Mouse (Mus musculus) thymus, adult 18-20 months (tissue): ENCODE data around the gene Sema3f.
"Not testable (repeated sequence)": the region's sequence is repeated elsewhere in the genome, so short reads cannot be mapped to it uniquely, and the experiment has no call there.

Experiments
- DNase-seq, 2 experiments: peaks; one replicate each; pipeline ENCODE4 v3.0.0; 2022; ENCODE audit warnings: mixed read lengths in 2 of 2

The Sema3f gene

DNA sequence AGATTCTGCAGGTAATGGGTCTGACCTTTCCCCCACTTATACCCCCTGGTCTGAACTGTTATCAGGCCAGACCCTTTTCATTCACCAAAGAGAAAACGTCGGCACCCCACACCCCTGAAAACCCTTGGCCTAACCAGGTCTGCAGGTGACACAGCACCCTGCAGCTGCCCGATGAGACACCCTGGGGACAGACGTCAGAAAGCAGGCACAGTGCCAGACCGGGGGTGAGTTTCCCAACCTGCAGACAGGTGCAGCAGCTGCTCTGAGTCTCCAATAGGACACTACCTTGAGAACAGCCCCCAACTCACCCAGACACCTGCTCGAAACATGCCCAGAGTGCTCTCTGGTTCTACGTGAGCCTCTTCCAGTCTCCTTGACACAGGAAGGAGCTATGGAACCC, 21.3 kb downstream of the Sema3f start:
- DNase-seq: no peak

DNA sequence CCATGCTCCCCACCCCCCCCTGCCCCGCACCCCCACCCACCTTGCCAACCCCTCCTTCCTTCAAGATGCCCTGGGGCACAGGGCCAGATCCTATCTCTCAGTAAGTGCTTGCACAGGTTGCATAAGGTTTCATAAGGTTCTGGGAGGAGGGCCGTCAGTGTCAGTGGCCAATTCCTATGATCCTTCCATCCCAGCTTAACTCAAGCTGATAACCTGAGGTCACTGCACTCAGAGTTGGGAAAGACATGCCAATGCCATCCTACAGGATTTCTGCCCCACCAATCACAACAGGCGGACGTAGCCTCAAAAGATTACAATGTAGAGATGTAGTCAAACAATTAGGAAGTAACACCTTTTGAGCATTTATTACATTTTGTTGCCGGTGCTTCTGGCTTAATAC, 21.9 kb downstream of the Sema3f start:
- DNase-seq: no peak

DNA sequence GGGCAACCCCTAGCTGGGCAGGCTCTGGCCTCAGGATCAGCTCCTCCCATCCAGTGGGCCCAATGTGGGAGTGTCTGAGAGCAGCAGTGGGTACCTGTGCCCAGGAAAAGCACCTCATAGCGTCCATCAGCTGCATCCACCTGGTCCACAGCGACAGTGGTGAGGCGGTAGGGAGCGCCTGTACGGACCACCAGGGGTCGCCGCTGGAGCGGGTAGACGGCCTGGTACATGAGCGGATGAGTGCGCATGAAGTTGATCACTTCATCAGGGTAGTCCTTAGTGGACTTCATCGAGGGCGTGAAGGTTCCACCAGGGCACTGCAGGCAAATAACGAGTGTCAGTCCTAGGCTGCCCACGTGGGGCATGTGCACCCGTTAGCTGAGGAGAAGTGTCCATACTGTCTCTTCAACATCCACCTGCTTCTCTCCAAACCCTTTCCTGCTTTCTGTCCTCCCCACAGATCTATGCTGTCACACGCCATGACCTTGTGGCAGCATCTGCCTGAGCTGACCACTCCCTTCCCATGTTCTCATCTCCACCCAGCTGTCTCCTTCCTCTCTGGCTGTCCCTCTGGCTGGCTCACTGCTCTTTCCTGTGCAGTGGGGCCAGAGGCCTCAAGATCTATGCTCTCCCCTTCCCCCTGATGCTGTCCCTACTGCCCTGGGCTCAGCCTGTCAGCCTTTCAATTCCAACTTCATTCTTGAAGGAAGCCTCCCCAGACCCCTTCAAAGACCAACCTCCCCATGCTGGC, 24.9 kb downstream of the Sema3f start:
- peak in 1 of 2 experiments; percentile 37 for DNase-seq

DNA sequence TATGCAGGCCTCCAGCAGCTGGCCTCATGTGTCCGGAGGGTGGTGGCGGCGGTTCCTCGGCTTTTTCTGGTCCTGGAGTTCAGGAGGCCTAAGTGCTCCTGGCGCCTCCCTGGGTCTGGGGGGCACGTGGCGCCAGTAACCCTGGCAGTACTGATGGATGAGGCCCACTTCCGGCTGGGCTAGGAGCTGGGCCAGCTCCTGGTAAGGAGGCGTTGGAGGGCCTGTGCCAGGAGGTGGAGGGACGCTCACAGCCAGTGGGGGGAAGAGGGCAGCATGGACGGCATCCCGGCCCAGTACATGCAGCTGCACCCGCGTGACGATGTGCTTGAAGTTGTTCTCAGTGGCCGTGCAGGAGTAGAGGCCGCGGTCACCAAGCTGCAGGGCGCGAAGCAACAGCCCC, 27.9 kb downstream of the Sema3f start:
- DNase-seq: no peak

DNA sequence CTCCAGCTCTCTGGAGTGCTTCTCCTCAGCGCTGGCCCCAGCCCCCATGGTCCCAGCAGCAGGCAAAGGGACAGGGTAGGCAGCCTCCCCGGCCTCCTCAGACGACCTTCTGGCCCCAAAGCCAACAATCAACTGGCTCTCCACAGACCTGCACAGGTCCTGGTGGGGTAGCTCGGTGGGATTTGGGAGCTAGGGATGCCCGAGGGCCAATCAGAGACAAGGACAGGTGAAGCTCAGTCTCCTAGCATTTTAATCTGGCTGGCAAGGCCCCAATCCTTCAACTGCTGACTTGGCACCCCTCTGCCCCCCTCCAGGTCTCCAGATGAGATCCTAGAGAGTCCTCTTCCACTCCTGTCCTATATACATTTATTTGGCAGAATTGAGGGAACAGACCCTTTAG, 30.8 kb downstream of the Sema3f start, which contains the start of gene Gnat1:
Gene Gnat1 (minus strand): TSS at position 212 of the 400 bp plus-strand sequence.
- no peak for DNase-seq

DNA sequence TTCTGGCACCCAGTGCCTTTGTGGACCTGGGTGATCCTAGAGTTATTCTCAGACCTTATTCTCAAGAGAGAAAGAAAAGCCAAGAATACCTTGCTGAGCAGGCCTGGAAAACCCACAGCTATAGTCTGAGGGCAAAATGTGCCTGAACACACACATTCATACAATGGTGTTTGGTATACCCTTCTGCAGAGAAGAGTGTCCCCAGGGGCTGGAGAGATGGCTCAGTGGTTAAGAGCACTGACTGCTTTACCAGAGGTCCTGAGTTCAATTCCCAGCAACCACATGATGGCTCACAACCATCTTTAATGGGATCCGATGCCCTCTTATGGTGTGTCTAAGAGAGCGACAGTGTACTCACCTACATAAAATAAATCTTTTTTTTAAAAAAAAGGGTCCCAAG, 31.4 kb downstream of the Sema3f start:
- no peak for DNase-seq

DNA sequence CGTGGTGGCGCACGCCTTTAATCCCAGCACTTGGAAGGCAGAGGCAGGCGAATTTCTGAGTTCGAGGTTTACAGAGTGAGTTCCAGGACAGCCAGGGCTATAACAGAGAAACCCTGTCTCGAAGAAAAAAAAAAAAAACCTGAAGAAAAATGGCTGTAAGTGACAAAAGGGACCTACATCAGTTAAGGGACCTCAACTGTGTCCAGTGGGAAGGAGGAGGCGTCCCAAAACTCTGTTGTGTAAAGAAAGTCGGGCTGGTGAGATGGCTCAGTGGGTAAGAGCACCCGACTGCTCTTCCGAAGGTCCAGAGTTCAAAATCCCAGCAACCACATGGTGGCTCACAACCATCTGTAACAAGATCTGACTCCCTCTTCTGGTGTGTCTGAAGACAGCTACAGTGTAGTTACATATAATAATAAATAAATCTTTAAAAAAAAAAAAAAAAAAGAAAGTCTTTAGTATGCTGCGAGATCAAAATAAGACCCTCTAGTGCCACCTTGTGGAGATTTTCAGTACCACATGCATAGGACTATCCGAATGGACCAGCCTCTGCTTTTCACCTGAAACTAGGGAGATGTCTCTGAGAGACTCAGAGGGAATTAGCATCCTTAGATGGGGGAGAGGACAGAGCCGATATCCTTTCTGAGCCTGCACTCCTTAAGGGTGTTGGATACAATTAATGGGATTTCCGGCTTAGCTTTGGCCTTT, 32.3 kb downstream of the Sema3f start:
- DNase-seq: not testable (repeated sequence)

DNA sequence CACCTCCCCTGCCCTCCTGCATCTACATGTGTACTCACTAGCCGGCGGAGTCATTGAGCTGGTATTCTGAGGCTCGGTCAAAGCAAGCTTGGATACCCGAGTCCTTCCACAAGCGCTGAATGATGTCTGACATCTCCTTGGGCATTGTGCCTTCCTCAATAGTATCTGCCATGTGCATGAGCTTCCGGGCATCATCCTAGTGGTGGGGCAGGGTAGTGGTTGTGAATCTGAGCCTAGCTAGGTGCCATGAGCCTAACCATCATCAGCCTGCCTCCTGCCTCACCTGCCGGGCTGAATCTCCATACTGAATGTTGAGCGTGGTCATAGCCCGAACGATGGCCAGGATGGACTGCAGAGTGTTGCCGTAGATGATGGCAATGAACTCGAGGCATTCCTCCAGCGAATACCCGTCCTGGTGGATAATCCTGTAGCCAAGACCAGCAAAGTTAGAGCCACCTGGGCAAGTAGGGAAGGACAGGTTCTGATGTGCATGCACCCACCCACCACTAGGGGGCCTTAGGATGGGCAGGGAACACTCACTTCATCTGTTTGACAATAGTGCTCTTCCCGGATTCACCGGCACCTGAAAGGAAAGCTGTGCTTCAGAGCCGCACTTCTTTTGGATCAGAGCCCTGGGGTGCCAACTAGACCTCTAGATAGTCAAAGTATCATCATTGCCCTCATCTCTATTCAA, 33.0 kb downstream of the Sema3f start:
- DNase-seq: peak in 1 of 2 experiments; percentile 48

DNA sequence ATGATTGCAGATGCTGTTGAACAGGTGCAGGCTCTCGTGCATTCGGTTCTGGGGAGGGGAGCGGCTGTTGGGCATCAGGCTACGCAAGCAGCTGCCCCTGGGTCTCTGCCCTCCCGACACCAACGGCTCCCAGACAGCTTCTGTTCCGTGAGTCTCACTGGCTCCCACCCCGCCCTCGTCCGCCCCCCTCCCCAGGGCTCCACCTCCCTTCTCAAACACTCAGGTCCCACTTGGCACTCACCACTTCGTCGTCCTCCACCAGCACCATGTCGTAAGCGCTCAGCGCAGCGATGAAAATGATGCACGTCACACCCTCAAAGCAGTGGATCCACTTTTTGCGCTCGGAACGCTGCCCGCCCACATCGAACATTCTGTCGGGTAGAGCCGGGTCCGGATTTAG, 34.0 kb downstream of the Sema3f start:
- no peak for DNase-seq

DNA sequence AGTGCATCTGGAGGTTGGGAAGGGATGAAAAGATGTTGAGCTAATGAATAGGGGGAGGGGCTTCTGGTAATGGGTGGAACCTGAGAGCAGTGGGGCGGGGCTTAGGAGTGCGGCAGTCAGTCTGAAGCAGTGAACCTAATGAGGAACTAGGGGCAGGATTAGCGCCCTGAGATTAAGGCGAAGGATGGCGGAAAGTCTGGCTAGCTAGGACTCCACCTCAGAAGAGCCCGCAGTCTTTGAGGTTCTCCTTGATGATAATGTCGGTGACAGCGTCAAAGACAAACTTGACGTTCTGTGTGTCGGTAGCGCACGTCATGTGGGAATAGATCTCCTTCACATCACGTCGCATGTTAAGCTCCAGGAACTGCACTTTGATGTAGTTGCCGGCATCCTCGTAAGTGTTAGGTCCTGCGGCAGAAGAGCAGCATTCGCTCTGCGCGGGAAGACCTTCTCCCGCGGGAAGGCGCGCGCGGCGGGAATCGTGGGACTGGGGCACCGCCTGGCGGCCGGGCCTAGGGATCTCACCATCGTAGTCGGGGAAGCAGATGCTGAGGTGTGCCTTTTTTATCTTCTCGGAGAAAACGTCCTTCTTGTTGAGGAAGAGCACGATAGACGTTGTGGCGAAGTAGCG, 34.5 kb downstream of the Sema3f start:
- DNase-seq: peak; percentile 35 to 39

DNA sequence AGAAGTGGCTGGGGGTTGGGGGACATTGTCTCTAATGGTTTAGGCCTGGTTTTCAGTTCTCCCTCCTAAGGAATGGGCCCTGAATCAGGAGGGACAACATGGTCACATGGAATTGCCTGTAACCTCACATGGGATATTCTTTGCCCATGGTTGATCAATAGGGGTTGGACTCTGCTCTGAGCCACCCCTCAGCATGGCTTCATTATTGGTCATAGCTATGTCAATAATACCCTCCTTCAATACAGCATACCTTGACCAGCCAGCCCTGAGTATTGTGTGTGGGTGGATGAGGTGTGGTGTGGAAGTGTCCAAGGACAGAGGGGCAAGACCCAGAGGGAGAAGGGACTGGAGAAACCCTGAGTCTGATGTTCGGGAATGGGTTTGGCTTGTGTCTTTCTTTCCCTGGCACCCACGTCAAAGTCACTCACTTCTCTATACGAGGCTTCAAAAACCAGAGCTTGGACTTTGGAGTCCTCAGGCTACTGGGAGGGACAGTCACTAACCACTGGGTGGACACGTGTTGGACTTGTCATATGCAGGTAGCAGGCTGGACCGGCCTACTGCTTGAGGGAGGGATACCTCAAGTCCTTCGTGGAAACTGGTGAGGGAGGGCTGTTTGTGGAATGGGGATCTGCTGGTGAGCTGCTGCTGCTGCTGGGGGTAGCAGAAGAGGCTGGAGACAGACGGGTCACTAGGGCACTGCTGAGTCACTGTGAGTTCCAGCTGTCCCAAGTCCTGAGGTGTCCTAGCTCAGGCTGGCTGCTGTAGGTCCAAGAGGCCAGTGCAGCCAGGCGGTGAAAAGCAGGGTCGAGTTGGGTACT, 35.5 kb downstream of the Sema3f start:
- DNase-seq: no peak

DNA sequence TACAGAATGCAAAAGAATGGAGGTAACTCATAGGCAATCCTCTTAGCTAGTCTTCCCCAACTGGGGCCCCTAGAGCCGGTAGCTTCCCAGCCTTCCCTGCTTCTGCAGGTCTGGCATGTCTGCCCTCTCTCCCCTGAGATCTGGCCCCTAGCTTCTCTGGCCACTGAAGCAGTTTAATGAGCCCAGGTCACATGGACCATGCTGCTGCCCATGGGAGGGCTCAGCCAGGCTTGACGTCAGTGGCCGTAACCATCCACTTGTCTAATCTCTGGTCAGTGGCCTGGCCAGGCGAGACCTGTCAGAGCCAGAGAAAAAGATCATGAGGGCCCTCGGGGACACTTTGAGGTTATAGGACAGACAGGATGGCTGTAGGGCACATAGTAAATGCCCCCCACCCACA, 40.0 kb downstream of the Sema3f start:
- DNase-seq: no peak

DNA sequence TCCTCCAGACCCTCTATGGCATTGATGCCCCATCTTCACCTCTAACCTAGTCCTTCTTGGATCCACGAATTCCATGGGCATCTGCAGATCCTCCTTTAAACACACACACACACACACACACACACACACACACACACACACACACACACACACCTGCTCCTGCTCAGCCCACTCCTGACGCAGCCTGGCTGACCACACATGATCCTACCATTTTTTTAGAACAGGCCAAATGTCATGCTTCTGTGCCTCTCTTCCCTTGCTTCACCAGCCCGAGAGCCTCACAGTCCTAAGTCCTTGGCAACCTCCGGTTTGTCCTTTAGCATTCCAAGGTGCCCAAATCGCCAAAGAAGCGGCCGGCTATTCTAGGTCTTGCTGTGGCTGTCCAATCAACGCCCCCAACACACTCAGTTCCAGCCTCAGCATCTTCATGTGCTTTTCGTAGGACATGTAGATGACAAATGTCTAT, 40.8 kb downstream of the Sema3f start, which contains the start of gene Slc38a3:
Gene Slc38a3 (minus strand): TSS at position 51 of the 466 bp plus-strand sequence.
- DNase-seq: no peak

DNA sequence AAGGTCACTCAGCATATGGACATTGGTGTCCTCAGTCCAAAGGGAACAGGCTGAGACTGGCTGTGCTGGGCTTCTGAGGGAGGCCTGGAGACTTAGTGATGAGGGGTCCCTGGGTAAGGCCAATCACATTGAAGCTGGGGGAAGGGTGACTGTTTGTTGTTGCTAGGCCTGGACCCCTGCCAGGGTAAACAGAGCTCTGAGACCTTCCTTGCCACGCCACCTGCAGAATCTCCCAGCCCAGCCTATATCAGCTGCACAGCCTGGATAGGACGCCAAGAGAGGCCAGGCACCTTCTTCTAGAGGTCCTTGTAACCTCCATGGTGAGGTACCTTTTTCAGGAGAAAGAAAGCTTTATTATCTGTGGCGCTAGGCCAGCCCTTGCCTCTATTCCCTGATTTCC, 41.4 kb downstream of the Sema3f start:
- no peak for DNase-seq

DNA sequence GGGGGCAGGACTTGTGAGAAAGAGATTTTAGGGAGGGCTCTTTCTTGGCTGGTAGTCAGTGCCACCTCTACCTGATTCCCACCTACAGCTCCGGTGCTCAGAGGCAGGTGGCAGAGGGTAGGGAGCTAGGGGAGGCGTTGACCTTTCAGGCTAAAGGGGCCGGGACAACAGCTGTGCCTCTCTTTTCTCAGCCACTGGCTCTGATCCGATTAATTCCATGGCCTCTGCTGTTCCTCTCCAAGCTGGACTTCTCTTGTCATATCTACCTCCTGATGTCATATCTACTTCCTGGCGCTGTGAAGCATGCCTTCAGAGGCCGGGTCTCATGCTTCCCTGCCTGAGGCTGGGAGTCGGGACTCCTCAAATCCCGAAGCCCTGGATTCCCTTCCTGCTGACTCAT, 42.3 kb downstream of the Sema3f start:
- no peak for DNase-seq

DNA sequence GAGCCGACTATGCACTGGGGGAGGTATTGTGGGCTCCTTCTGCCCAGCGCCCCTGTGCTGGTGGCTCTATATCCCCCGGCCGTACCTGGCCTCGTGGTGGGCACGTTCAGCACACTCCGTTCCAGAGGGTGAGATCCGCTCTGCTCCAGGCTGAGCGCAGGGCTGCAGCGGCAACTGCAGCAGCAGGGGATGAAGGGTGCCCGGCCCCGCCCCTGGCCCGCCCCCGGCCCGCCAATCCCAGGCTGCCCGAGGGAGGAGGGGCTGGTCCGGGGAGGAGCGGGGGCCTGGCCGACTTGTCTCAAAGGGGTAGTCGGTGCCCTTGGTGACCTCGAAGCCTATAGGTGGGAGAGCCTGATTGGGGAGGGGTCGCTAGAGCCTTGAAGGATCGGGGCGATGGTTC, 43.1 kb downstream of the Sema3f start:
- DNase-seq: no peak

DNA sequence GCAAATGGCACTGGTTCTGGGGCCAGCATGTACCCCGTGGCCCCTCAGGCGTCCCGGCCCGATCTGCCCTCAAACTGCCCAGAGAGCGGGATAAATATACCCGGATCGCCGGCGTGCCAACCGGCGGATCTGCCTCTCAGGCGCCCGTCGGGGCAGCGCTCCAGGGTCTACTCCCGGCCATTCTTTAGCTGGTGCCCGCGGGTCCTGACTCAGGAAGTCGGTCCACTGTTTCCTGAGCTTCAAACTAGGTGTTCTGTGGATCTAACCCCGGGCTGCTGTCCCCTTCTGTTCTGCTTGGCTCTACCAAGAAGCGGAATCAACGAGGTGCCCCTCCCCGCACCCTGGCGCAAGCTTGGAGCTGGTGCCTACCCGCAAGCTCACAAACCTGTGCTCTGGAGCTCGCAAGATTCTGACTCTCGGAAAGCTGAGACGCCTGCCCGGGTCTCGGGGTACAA, 43.5 kb downstream of the Sema3f start:
- no peak for DNase-seq

DNA sequence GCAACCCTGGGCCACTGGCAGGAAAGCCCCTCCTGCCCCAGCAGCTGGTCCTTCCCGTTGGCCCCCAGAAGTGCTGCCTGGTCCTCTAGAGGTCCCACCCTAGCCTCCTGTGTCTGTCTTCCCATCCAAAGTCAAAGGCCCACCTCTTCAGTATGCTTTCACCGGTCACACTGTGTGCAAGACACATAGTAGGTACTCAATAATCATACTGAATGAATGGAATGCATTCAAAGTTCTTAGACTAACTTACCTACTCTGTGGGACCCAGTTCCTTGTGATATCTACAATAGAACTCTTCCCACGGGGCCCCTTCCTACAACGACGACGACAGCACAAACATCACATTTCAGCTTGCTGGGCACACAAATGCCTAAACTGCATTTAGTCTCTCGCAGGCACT, 45.0 kb downstream of the Sema3f start:
- DNase-seq: no peak

DNA sequence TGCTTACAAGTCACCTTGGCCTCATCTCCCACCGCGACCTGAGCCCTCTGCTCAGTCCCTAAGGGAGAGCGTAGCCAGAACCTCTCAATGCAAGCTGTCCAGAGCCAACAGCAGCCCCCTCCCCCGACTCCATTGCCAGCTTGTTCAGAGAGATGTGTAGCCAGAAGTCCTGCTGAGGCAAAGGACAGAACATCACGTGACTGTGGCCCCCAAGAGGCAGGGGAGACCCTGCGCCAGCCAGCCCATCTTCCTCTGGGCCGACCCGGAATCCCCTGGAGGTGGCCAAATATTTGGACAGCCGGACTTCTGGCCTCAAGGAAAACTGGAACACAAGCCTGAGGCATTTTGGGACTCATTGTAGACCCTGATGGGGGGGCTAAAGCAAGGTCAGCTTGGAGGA, 46.8 kb downstream of the Sema3f start:
- peak in 1 of 2 experiments; percentile 2 for DNase-seq

DNA sequence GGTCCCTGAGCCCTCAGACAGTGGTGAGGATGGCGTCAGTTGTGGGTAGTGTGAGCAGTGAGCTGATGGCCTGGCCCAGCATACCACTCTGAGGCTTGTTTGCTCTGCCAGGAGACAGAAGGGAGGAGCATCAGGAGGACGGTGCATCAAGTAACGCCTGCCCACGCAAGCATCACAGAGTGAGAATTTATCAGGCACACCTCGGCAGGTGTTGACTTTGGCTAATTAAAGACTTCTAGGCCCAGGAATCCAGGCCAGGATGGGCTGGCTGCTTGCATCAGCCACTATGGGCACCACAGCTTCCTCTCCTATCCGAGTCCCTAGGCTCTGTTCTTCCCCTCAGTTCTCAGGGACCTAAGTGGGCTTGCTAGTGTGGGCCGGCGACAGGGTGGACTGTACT, 47.9 kb downstream of the Sema3f start:
- DNase-seq: no peak

DNA sequence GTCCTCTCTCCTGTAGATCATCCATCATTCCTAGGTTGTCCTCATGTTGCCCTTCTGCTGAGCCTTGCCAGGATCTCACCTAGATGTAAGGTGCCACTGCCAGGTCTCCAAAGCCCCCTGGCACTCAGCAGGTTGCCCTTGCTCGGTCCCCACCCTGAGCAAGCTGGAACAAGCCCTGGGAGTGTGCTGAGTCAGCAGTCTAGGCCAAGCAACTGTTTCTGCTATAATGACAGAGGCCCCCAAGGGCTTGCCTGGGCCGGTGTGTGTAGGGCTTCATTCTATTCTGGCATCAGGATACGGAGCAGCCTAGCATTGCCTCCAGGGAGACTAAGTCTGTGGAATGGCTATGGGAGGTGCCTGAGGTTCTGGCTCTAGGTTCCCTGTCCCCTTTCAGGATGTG, 49.5 kb downstream of the Sema3f start:
- DNase-seq: no peak

DNA sequence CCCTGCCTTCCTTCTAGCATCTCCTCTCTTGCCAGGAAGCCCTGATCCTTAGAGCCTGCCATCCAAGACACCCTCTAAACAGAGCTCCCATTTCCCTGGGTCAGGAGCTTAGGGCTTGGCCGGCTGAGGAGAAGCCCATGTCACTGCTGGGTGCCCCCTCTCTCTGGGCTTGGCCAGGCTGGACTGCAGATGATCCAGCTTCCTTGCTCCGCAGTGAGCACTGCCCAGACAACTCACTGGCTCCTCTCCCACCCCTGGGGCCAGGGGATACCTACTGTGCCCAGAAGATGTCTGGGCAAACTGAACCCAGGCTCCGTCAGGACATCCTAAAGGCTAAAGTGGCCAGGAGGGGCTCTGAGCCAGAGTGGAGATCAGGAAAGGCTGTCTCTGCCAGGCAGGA, 50.3 kb downstream of the Sema3f start:
- DNase-seq: no peak
